In the genomic region with DNA sequence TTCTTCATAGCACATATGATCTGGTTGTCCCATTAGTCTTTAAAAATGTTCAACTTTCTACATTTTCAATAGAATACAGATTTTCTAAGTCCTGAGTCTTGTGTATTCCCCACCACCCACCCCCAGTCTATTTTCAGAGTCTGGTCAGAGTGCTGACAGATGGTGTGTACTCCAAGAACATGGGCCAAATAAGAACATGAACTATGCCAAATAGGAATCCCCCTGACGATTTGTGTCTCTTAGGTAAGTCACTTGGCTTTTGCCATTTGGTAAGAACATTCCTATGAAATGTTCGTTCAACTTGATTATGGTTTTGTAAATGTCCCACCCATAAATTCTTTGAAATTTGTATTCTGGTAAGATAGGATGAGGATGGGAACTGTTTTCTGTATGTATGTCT, we compare ENCODE assay signal across 24 mouse cellular contexts.
"Had no signal": no experiment of that assay in that cellular context is flagged by ENCODE, and none has a peak within 500 bp of the region (broad histone marks: within the 10 kb centered on the region; RNA-seq: fewer than 3 reads in every experiment).

No protein-coding gene starts in this region.

- DNase-seq: gastrocnemius, adult 2 months; gastrocnemius, postnatal 10 days; gastrocnemius, postnatal 25 days; heart, adult 18-20 months; heart, postnatal 10 days; heart, postnatal 4 days; kidney, adult 18-20 months; kidney, adult 8-10 months; kidney, postnatal 10 days; kidney, postnatal 25 days; kidney, postnatal 4 days; layer of hippocampus, adult 9-11 months; liver; liver, embryonic 13.5 days; liver, postnatal 0 days had no signal

- H3K4me1 ChIP-seq: heart, embryonic 10.5 days; heart, embryonic 12.5 days; hindbrain, embryonic 12.5 days; intestine, embryonic 15.5 days; liver, embryonic 13.5 days; liver, embryonic 15.5 days had no signal

- H3K4me3 ChIP-seq: gastrocnemius, adult 2 months; heart, embryonic 10.5 days; heart, embryonic 12.5 days; hindbrain, embryonic 10.5 days; hindbrain, embryonic 12.5 days; intestine, embryonic 15.5 days; limb, embryonic 10.5 days; limb, embryonic 12.5 days; liver, embryonic 13.5 days; liver, embryonic 15.5 days had no signal

- H3K27ac ChIP-seq: gastrocnemius, adult 2 months; heart, embryonic 10.5 days; hindbrain, embryonic 10.5 days; hindbrain, embryonic 12.5 days; hindbrain, embryonic 14.5 days; intestine, embryonic 15.5 days; limb, embryonic 10.5 days; limb, embryonic 12.5 days; liver, embryonic 13.5 days; liver, embryonic 15.5 days had no signal
